Mouse (Mus musculus): ENCODE measurements around the gene Eif3k. TPM values are rescaled to one million over a fixed set of nuclear protein-coding genes. Genes with fewer than 3 reads are reported as not detected.

Gene Eif3k
- polyA plus RNA-seq, 1 experiment from 2014 or later, result 307 TPM

DNA sequence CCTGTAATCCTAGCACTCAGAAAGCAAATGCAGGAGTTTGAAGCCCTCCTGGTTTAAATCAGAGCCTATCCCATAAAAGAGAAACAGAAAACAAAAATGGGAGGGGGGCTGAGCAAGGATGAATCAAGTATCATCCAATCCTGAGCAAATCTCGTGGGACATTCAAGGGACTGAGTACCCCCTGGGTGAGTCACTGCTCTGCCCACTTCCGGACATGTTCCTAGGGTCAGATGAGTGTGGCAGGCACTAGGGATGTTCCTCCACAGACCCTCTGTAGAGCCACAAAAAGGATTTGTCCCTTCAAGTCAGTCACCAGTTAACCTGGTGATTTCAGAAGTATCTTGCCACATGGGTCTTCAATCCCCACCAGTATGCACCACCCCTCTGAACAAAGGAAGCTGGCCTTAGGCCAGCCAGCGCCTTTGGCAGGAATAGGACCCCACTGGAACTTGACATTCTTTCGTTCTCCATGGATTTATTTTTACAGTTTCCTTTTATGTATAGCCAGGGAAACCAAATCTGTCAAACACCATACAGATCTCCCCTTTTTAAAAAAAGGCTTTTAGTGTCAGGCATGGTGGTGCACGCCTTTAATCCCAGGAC is 26.3 kb downstream of the Eif3k start:
- no peaks in the 10 kb centered on the region; the same call in 1 of the 2 replicates for H3K36me3 ChIP-seq
- no peaks in the 10 kb centered on the region for H3K27me3 ChIP-seq
- no peak overlapping the region for H3K4me3 ChIP-seq
- no peak overlapping the region for H3K9ac ChIP-seq (replicated peaks)
- ATAC-seq (replicated peaks), result no peak
- 39% methylated on average over 5 of the region's 5 CpGs for WGBS
- H3K9me3 ChIP-seq, result no peaks in the 10 kb centered on the region
- no peak overlapping the region for H3K27ac ChIP-seq (replicated peaks)
- no peak overlapping the region for H3K4me2 ChIP-seq (replicated peaks)
- peaks cover 50% of the 10 kb centered on the region for H3K4me1 ChIP-seq

DNA sequence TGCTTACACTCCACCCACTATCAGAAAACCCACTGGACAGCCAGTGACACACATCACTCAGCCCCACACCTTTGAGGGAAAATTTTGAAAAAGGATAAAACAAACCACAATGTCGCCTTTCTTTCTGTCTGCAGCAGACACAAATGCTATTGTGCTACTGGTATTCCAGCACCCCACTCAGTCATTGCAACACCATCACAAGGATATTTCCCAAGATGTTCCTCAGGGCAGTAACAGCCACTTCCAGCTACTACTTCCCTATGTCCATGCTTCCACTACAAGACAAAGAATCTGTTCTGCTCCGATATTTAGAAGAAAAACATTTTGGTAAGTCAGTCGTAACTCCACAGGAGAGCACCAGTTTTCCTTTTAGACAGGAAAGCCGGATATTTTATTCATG is 26.9 kb downstream of the Eif3k start:
- Histone ChIP-seq H3K4me2 (replicated peaks) (no peak overlapping the region), H3K27me3 (no peaks in the 10 kb centered on the region), H3K4me1 (peaks cover 43% of the 10 kb centered on the region), H3K27ac (replicated peaks) (no peak overlapping the region), H3K4me3 (no peak overlapping the region), H3K9ac (replicated peaks) (no peak overlapping the region), H3K36me3 (no peaks in the 10 kb centered on the region; the same call in 1 of the 2 replicates), H3K9me3 (no peaks in the 10 kb centered on the region)
- ATAC-seq (replicated peaks), result no peak
- WGBS, result 81% methylated on average over 4 of the region's 4 CpGs

DNA sequence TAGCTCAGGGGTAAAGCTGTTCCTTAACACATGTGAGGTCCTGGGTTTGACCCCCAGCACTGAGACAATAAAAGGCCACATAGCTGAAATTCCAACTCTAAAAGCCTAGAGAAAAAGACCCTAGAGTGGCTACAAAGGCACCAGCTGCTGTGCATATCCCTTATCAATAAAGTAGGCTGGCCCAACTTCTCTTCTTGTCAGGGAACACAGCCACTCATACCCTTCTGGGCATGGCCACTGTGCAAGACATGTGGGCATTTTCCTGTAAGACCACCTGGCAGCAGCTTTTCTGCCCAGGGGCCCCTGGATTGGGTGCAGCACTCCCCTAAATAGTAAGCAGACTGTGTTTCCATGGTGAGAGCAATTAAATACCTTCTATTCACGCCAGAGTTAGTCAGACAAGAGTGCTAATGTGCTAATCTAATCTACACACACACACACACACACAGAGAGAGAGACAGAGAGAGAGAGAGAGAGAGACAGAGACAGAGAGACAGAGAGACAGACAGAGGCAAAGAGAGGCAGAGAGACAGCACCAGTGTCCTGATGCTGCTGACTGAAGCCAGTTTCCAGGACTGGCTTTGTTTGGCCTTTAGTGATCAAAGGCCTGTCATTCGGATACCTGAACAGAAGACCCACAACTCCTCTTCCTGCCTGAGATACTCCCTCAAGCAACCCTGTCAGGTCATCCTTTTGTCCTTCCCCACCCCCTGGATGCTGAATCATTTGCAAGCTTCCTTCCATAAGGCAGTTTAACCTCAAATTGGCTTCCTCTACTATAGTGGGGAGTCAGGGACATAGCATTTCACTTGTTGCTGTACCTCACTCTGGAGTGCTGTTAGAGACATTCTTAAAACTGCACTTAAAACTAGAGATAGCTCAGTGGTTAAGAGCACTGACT is 27.9 kb downstream of the Eif3k start:
- H3K27ac ChIP-seq (replicated peaks), result peak overlapping the region; percentile 61
- H3K27me3 ChIP-seq, result no peaks in the 10 kb centered on the region
- no peaks in the 10 kb centered on the region for H3K9me3 ChIP-seq
- no peak overlapping the region for H3K4me2 ChIP-seq (replicated peaks)
- peak; percentile 92 for ATAC-seq (replicated peaks)
- no peak overlapping the region for H3K4me3 ChIP-seq
- WGBS, result 2% methylated on average over 2 of the region's 2 CpGs
- peaks cover 33% of the 10 kb centered on the region for H3K4me1 ChIP-seq
- no peaks in the 10 kb centered on the region; the same call in 1 of the 2 replicates for H3K36me3 ChIP-seq
- no peak overlapping the region for H3K9ac ChIP-seq (replicated peaks)

DNA sequence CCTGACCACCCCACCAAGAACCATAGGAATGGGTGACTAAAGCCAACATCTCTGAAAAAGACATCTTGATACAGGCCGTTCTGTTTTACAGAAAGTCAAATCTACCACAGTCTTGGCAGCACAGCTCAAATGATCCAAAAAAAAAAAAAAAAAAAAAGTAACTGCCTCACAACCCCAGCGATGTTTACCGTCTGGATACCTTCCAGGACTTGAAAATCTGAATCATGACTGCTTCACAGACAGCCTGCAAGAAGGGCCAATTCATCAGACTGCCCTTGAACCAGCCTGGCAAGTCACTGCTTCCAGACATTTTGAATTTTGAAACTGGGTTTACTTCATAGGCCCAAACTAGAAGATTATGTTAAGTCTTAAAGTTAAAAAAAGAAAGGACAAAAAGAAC is 28.9 kb downstream of the Eif3k start:
- no peak for ATAC-seq (replicated peaks)
- H3K27me3 ChIP-seq, result no peaks in the 10 kb centered on the region
- peaks cover 25% of the 10 kb centered on the region for H3K4me1 ChIP-seq
- H3K27ac ChIP-seq (replicated peaks), result peak overlapping the region; percentile 61
- H3K4me3 ChIP-seq, result no peak overlapping the region
- H3K36me3 ChIP-seq, result no peaks in the 10 kb centered on the region; the same call in 1 of the 2 replicates
- H3K9me3 ChIP-seq, result no peaks in the 10 kb centered on the region
- no peak overlapping the region for H3K4me2 ChIP-seq (replicated peaks)
- 19% methylated on average over 3 of the region's 3 CpGs for WGBS
- no peak overlapping the region for H3K9ac ChIP-seq (replicated peaks)

DNA sequence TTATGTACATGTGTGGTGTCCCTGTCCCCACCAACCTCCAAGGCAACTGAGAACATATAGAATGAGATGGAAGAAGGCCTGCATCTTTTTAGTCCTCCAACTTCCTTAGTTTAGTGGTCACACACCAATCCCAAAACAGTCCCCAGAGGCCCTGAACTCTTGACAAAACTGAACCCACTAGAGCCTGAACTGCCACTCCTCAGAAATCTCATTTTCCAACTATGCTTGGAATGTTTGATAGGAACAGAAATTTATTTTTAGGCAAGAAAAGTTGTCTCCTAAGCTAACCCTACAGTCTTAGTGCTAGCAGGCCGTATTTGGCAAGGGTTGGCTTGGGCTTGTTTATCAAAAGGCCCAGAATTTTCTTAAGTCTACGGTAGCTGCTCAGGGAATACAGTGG is 29.9 kb downstream of the Eif3k start:
- H3K36me3 ChIP-seq, result no peaks in the 10 kb centered on the region; the same call in 1 of the 2 replicates

DNA sequence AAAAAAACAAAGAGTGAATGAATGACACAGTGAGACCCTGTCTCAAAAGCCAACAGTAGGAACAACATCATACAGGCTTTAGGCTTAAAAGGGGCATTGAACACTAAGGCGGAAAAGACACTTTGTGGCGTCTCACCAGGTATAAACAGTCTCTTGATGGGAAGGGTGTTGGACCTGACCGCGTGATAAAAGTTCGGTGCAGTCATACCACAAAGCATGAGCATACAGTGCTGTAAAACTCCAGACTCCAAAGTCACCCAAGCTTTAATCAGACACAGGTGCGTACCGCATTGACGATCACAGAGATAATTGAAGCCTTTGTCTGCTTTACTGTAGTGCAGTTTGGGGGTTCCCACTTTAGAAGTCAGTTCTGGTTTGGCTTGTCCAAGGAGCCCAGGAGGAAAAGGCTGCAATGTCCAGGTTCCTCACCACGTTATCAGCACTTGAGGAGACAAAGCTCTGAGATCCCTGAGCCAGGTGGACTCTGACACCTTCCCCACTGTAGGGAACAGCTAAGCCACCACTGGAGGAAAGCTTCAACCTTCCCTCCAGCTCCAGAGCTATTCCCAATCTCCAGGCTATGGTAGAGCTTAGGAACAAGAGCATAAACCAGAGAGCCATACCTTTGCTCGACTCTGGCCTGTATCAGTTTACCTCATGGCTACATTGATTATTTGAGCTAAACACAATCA is 31.2 kb downstream of the Eif3k start:
- H3K36me3 ChIP-seq, result no peaks in the 10 kb centered on the region; the same call in 1 of the 2 replicates
- no peak overlapping the region for H3K9ac ChIP-seq (replicated peaks)
- H3K4me2 ChIP-seq (replicated peaks), result no peak overlapping the region
- WGBS, result 95% methylated on average over 10 of the region's 10 CpGs
- no peak overlapping the region for H3K4me3 ChIP-seq
- no peaks in the 10 kb centered on the region for H3K9me3 ChIP-seq
- ATAC-seq (replicated peaks), result no peak
- H3K4me1 ChIP-seq, result peaks cover 39% of the 10 kb centered on the region
- no peaks in the 10 kb centered on the region for H3K27me3 ChIP-seq
- H3K27ac ChIP-seq (replicated peaks), result no peak overlapping the region

More for the DNA sequence above, 29.9 kb downstream of the Eif3k start:
- H3K27ac ChIP-seq (replicated peaks), result no peak overlapping the region
- no peak for ATAC-seq (replicated peaks)
- H3K4me3 ChIP-seq, result no peak overlapping the region
- H3K9ac ChIP-seq (replicated peaks), result no peak overlapping the region
- H3K27me3 ChIP-seq, result no peaks in the 10 kb centered on the region
- 91% methylated on average over 2 of the region's 2 CpGs for WGBS
- peaks cover 26% of the 10 kb centered on the region for H3K4me1 ChIP-seq
- no peak overlapping the region for H3K4me2 ChIP-seq (replicated peaks)
- no peaks in the 10 kb centered on the region for H3K9me3 ChIP-seq

DNA sequence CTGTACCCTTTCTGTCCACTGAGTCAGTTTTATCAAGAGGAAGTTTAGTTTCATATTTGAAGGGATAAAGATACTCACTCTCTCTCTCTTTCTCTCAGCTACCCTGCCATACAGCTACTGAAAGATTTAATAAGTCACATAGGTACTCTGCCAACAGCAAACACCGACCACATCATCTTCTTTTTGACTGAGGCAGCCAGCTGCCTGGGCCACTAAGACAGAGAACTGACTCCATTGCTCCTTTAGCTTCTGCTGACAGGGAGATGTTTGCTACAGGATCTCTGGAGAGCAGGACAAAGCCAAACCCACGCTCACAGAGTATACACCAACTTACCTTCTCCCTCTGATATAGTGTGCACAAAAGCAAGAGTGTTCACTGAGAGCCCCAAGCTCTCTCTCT is 32.4 kb downstream of the Eif3k start:
- H3K27me3 ChIP-seq, result no peaks in the 10 kb centered on the region
- H3K9ac ChIP-seq (replicated peaks), result no peak overlapping the region
- H3K4me2 ChIP-seq (replicated peaks), result no peak overlapping the region
- no peak for ATAC-seq (replicated peaks)
- H3K36me3 ChIP-seq, result no peaks in the 10 kb centered on the region; the same call in 1 of the 2 replicates
- H3K27ac ChIP-seq (replicated peaks), result no peak overlapping the region
- WGBS, result 82% methylated on average over 2 of the region's 2 CpGs
- peaks cover 46% of the 10 kb centered on the region for H3K4me1 ChIP-seq
- no peak overlapping the region for H3K4me3 ChIP-seq
- H3K9me3 ChIP-seq, result no peaks in the 10 kb centered on the region

DNA sequence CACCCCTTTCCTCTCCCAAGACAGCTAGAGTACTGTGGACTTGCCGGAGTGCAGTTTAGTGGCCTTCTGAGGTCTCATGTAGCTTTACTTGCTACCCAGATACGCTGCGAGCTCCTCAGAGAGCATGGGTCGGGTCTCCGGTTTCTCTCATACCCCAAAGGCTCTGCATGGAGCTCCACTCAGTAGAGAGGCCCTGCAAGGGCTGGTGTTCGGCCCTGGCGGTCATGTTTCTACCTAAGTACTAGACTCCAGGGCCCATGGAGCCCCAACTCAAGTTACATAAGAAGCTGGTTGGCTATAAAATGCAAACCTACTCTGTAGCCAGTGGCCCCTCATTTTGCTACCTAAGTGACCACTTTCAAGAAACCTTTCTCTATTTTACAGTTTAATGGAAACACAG is 32.9 kb downstream of the Eif3k start:
- Histone ChIP-seq H3K4me2 (replicated peaks) (no peak overlapping the region), H3K27me3 (no peaks in the 10 kb centered on the region), H3K4me3 (no peak overlapping the region), H3K9me3 (no peaks in the 10 kb centered on the region), H3K27ac (replicated peaks) (no peak overlapping the region), H3K9ac (replicated peaks) (no peak overlapping the region), H3K36me3 (no peaks in the 10 kb centered on the region; the same call in 1 of the 2 replicates), H3K4me1 (peaks cover 44% of the 10 kb centered on the region)
- WGBS, result 96% methylated on average over 7 of the region's 7 CpGs
- ATAC-seq (replicated peaks), result no peak

DNA sequence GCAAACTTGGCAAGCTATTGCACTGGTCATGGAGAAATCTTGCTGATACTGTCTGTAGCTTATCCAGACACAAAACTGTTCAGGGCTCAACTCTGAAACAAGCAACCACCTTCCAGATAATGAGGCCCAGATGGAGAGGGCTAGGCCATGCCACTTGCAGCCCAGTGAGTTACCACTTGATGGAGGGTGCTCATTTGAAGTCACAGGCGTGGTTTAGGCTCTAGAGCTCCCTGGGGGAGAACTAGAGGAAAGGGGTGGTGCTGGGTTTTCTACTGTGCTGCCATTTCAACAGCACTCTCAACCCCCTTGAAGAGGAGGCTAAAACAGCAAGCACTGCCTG is 35.4 kb downstream of the Eif3k start:
- no peaks in the 10 kb centered on the region for H3K9me3 ChIP-seq
- H3K9ac ChIP-seq (replicated peaks), result no peak overlapping the region
- H3K4me3 ChIP-seq, result no peak overlapping the region
- H3K27ac ChIP-seq (replicated peaks), result no peak overlapping the region
- H3K36me3 ChIP-seq, result no peaks in the 10 kb centered on the region; the same call in 1 of the 2 replicates
- H3K27me3 ChIP-seq, result no peaks in the 10 kb centered on the region
- H3K4me2 ChIP-seq (replicated peaks), result no peak overlapping the region
- WGBS, result 34% methylated on average over 1 of the region's 1 CpGs
- H3K4me1 ChIP-seq, result peaks cover 29% of the 10 kb centered on the region
- no peak for ATAC-seq (replicated peaks)

DNA sequence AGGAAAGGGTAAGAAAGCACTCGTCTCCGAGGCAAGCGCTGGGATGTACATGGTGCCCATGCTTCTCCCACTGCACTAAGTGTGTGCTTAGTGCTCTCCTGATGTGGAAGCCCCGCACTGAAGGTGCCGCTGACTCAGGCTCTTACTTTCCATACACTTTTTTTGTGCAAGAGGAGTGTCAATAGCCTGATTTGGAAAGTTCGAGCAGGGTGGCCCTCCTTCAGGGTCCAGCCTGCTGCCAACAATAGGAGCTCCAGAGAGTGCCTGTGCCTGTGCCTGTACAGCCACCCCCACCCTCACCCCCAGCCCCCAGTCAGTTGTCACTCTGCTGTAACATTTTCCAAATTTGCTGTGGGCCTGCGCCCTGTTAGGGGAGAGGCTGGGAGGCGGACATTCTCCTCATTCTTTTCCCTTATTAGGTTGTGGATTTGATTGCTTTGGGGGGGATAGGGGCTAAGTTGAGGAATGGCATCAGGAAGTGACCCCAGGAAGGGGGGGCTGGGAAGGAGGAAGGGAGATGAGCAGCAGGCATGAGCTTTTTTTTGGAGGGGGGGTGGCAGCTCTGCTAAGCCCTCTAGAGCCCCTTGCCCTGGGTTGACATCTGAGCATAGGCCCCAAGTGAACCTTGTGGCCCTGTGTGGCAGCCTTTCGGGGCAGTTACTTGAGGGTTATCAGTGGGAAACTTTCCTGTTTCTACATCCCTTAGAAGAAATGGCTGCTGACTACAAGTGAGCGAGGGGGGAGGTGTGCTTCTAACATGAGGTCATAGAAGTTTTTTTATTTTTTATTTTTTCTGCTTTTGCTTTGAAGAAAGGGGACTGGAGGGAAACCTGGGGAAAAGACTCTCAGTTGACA is 36.0 kb downstream of the Eif3k start:
- Histone ChIP-seq H3K9me3 (no peaks in the 10 kb centered on the region), H3K4me1 (peaks cover 29% of the 10 kb centered on the region), H3K27me3 (no peaks in the 10 kb centered on the region), H3K4me2 (replicated peaks) (no peak overlapping the region), H3K9ac (replicated peaks) (no peak overlapping the region), H3K36me3 (no peaks in the 10 kb centered on the region; the same call in 1 of the 2 replicates), H3K4me3 (no peak overlapping the region), H3K27ac (replicated peaks) (peak overlapping the region; percentile 47)
- peak; percentile 69 for ATAC-seq (replicated peaks)
- 17% methylated on average over 10 of the region's 10 CpGs for WGBS

DNA sequence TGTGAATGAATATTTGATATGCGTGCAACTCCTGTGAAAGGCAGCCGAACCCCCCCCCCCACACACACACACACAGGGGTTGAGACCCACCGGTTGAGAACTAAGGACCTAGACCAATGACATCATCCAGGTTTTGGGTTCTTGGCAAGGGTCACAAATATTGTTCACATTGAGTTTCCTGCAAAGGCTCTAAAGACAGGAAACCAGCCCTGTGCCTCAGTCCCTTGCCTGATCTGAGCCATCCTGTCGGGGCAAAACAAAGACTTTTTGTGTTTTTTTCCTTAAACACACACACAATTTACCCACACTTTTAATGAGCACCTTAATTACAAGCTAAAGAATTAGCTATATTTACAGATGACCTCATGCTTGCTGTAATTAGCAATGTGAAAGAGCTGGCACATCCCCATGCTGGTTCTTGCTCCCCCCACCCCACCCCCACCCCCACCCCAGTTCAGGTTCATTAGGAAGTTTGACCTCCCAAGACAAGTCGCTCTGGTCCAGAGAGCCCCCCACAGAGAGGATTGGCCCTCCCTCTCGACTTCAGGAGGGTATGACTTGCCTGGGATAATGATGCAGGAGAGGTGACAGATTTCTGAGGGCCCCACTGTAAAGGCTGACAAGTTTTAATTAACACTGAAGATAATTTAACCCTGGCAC is 36.8 kb downstream of the Eif3k start:
- WGBS, result 11% methylated on average over 6 of the region's 6 CpGs

More for the DNA sequence above, 36.8 kb downstream of the Eif3k start:
- peak overlapping the region; percentile 47 for H3K27ac ChIP-seq (replicated peaks)
- no peak overlapping the region for H3K4me3 ChIP-seq
- no peaks in the 10 kb centered on the region for H3K9me3 ChIP-seq
- peak; percentile 45 for ATAC-seq (replicated peaks)
- H3K36me3 ChIP-seq, result no peaks in the 10 kb centered on the region
- H3K9ac ChIP-seq (replicated peaks), result no peak overlapping the region
- no peaks in the 10 kb centered on the region for H3K27me3 ChIP-seq
- peaks cover 29% of the 10 kb centered on the region for H3K4me1 ChIP-seq
- H3K4me2 ChIP-seq (replicated peaks), result no peak overlapping the region

All from forebrain, embryonic 15.5 days (tissue).